Mouse (Mus musculus) skeletal muscle tissue, adult 2 months (tissue): ENCODE data around the gene M1ap.

Experiments
- DNase-seq: peaks from one replicate; pipeline ENCODE4 v3.0.0-alpha.2; 2012; ENCODE audit warnings: low read depth, low spot score

Gene M1ap

DNA sequence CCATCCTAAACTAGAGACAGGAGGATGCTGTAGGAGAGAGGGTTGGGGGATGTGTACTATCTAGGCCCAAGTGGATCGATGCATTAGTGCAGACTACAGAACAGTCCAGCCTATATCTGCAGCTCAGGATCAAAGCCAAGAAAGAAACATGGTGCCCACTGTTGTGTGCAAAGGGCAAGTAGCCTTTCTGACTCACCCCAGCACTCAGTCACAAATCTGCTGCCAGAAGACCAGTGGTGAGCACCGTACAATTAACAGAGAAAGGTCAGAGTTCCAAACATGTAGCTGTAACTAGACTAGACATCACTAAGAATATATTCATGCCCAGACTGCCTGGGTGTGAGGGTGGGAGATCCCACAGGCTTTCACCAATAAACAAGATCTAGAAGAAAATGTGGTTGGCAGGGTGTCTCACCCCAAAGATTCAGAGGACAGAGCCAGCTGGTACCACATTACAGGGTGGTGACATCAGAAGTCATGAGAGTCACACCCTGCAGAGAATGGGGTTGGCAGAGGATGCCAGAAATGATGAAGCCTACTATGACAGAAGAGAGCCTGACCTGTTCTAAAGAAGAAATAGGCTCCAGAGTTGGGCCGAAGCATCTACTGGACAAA is 12.0 kb upstream of the M1ap start:
- no peak for DNase-seq

DNA sequence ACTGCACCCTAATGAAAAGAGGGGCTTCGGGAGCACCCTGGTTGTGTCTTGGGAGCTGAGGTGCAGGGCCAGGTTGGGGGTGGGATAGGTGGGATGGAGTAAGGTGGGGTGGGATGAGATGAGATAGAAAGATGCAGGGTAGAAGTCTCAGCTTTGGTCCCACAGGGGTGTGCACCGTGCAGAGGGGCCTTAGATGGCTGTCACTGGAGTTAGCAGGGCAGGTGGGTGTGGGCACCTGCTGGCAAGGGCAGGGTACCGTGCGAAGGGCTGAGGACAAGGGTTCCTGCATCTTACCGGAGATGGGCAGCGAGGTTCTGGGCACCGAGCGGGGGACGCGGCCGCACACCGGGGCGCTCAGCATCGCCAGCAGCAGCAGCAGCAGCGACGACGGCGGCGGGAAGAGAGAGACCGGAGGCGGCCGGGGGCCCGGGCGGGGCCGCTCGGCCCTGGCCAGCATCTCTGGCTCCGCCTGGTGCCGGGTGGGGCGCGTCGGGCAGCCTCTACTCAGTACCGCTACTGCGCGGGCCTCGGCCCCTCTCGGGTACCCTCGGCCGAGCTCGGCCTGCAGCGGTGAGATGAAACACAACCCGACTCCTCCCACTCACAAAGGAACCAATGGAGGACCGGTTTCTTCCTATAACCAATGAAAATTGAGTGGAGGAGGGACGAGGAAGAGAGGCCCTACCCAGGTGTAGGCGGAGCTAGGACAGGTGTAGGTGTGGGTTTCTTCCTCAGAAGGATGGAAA is 7.4 kb upstream of the M1ap start, which contains the start of gene Sema4f:
Gene Sema4f (minus strand): TSS at position 603 of the 746 bp plus-strand sequence.
- no peak for DNase-seq

DNA sequence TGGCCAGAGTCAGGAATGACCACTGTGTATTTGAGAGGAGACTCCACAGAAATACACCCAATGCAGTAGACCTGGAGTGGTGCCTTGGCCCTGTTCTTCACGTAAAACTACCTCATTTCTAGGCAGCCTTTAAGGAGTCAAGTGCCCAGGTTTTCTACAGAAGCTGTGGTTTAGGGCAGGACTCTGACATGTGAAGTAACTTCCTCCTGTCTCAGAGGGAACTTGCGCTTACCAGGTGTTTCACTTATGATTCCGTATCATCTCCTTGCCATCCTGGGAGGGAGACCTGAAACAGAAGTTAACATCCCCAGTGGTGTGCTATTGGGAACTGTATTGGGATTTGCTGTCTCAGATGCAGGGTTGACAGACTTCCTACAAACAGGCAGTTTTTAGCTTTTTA is 5.9 kb upstream of the M1ap start:
- DNase-seq: no peak

DNA sequence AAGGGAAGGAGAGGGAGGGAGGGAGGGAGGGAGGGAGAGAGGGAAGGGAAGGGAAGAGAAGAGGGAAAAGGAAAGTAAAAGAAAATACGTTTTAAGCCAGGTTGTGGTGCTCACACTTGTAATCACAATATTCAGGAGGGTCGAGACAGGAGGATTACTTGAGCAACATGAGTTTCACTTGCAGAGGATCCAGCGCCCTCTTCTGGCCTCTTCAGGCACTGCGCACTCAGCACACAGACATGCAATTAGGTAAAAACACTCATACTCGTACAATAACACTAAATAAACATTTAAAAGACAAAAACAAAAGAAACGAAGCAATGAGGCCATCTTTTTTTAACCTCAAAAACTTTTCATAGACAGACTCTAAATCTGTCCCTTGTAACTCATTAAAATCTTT is 952 bp upstream of the M1ap start:
- no peak for DNase-seq

DNA sequence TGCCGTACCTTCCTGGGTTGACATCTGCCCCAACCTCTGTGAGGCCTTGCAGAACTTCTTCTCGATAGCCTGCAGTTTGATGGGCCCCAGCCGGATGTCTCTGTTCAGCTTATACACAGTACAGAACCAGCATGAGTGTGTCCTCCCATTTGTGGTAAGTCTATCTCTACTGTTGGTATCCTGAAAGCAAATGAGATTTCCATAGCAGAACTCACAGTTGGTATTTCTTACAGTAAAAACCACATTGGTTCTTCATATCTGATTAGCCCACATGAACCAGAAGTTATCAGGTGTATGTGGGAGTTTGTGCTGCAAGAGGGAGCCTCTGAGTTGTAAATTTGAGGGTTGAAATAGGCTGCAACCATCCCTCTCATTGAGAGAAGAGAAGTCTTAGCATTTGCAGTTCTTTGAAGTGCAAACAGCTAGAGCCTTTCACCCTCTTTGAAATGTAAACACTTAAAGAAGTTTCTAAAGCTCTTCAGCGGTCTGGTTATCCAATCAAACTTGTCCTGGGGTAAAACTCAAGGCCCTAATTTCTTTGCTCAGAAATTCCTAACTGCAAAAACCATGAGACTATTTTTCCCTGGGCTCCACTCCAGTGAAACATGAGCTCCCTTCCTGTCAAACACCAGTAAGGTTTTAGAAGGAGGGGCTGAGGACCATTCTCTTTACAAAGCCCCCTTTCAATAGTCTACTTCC is 10.0 kb downstream of the M1ap start:
- DNase-seq: no peak

DNA sequence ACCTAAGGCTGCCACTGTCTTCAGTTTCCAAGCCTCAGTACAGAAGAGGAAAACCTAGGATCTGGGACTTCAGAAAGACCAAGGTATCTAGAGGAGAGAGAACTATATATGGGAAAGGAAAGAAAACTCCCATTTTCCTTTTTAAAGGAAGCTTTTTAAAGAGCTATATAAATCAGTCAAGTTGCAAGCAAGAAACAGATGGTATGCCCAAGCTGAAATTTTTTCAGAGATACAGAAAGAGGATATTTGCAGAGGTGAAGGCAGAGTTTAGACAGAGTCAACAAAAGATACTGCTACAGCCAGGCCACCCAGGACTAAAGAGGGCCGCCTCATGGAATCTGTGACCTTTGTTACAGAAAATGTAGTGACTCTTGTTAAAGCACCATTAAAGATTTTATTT is 15.0 kb downstream of the M1ap start:
- DNase-seq: no peak

DNA sequence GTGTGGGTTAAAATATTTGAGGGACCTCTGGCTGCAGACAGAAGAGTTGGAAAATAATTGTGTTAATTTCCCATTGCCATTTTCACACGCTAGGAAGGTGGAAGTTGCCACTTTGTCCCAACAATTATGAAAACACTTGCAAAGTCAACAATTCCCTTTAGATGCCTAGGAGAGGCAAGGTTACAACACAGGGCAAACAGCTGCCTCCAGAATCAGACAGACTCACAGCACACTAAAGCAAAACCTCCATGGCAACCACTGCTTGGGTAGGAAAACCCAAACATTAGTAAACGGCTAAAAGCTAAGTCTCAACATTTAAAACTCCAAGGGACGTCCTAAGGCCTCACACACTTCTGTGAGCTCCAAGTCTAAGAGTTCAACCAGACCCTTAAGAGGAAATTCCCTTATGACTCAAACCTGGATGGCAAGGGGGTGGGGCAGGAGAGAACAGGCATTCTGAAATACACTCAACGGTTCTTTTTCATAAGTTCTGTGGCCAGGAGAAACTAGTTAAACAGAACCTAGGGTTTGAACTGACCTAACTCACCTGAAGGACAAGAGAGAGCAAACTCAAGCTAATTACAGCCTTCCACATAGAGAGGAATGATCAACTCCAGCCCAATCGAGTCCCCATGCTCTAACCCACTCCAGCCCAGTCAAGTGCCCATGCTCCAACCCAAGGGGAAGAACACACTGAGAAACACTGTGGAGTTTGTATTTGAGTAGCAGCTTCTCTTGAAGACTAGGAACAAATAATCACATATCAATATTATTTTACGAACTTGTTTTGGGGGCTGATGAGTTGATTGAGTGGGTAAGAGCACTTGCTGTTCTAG is 22.8 kb downstream of the M1ap start:
- DNase-seq: no peak

DNA sequence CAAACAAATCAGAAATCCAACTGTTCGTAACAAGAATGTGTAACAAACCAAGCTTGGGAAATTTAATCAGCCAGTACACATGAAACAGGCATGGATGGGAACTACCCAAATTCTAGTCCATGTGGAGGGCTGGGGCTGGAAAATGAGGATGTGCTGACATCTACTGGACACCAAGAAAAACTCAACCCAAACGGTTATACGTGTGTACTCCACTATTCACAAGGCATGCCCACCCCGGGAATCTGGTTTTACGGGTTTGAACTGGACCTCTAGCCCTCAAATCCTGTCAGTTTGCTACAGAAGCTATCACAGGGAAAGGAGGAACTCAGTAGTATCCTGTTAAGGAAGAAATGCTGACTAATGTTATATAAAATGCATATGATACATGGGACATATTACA is 24.3 kb downstream of the M1ap start:
- DNase-seq: peak; percentile 51

DNA sequence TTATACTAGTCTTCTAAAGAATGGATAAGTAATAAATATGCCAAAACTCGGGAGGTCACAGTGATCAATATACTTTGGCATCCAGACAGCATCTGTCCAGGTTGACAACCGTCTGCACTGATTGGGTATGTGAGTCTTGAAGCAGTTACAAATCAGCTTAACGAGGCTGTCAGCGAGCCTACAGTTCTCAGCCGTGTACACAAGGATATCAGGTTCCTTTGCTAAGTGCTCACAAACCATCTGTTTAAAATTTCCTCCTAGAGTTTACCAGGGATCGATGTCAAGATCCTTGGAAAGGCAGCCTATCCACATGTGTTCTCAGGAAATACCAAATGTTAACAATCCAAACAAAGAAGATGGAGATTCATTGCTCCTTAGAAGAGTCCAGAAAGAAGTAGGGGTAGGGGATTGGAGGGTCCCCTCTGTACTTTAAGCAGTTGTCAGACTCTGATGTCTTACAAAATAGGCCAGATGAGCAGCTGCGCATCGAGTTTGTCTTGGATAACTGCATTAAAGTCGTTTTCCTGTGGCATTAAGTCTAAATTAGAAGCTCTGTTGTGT is 40.8 kb downstream of the M1ap start:
- no peak for DNase-seq

DNA sequence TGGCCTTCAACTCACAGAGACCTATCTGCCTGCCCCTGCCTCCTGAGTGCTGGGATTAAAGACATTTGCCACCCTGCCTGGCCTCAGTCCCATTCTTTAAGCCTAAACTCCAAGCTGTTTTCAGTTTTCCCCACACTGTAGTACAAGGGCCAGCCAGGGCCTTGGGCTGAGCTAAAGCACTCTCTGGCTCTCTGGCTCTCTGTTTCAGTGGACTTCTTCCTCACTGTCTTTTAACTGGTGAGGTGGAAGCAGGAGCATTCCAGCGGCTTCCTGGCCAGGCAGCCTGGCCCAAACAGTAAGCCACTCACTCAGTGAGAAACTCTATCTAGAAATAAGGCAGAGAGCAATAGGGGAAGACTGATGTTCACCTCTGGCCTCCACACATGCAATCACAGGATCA is 47.0 kb downstream of the M1ap start:
- no peak for DNase-seq

DNA sequence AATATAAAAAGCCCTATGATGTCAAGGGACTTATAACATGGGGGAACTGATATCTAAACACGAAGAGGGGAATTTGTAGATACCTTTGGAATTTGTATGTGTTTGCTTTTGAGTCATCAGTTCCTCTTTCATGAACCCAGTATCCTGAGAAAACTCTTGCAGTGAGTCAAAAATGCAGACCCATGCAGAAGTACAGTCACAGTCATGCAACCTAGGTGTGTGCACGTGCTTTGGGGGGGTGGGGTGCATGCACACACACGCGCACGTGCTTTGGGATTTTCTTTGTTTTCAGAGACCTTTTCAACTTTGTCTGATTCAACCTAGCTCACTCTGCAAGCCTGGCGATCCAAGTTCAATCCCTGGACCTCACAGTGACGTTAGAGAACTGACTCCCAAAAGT is 47.7 kb downstream of the M1ap start:
- no peak for DNase-seq

DNA sequence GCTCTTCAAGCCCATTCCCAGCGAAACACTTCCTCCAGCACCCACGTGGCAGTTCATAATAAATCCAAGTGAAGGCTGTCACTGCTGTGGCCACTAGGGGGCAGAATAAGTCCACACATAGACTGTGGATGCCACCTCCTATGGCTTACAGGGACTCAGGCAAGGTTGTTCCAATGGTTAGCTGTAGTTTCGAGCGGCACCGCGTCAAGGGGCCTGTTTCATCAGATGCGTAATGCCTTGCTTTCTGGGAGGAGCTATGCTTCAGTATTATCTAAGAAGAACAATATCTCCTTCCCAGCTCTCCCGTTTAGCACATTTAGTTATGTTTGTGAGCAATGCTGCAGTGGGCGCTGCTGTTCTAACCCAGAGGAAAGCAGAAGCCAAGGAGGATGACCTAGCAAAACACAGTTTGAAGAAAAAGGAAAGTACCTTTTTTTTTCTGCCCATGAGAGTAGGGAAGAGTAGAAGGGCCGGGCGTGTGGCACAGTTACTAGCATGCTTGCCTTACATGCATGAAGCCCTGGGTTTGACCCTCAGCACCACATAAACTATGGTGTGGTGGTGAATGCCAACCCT is 50.1 kb downstream of the M1ap start:
- DNase-seq: peak; percentile 96

DNA sequence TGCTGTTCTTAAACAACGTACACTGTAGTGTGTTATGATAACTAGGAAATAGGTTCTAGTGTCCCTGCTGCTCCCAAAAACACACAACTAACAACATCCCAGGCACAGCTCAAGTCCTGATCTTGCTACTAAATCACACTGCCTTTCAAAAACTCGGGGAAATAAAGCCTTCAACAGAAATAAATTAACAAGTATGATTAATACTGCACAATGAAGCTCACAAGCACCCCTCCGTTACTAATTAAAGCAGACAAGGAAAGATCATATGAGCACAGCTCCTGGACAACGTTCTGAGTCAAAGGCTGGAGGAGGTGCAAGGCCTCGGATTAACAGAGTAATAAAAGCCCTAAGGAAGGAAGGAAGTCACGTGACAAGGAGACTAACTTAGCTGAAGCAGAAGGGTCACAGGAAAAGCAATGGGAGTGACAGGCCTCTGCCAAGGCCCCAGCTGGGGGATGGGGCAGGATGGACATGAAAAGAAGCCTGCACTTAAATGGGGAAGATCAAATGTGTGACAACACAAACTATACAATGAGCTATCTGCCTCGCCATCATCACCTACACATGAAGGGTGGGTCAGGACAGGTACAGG is 50.9 kb downstream of the M1ap start:
- peak; percentile 50 for DNase-seq

DNA sequence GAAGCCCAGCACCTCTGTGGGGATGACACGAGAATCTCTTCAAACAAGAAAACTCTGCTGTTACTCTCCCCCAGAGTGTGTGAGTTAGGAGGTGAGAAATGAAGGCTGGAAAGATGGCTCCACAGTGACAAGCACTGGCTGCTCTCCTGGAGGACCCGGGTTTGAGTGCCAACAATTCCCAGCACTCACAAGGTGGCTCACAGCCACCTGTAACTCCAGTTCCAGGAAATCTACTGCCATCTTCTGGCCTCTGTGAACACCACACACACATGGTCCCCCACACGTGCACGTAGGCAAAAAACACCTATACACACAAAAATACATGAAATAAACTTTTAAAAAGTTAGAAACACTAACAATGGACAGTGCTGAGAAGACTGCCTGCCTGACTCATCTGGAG is 51.6 kb downstream of the M1ap start:
- no peak for DNase-seq

DNA sequence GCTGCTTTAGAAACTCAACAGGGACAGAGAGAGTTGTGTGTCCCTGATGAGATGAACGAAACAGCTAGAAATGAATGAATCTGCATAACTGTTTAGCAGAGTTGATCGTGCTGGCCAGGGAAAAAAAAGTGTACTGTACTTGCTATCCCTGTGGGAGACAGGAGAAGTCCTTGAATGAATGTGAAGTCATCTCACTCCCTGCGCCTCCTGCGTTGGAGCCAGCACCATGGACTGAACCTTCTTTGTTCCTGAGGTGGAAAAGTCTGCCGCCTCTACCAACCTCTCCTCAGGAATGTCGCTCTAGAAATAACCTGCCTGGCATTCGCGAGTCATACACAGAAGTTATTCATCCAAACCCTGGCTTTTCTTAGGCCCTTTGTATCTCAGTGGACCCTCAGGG is 53.3 kb downstream of the M1ap start:
- DNase-seq: no peak

DNA sequence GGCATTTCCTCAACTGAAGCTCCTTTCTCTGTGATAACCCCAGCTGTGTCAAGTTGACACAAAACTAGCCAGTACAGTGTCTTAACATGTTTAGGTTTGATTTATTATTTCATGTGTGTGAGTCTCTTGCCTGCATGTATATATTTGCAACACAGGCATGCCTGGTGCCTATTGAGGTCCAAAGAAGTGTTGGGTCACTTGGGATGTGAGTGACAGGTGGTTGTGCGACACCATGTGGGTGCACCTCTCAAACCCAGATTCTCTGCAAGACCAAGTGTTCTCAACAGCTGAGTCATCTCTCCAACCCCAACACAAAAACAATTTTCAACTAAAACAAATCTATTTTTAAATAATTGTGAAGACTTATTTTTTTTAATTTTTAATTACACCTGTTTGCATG is 56.4 kb downstream of the M1ap start:
- DNase-seq: no peak

DNA sequence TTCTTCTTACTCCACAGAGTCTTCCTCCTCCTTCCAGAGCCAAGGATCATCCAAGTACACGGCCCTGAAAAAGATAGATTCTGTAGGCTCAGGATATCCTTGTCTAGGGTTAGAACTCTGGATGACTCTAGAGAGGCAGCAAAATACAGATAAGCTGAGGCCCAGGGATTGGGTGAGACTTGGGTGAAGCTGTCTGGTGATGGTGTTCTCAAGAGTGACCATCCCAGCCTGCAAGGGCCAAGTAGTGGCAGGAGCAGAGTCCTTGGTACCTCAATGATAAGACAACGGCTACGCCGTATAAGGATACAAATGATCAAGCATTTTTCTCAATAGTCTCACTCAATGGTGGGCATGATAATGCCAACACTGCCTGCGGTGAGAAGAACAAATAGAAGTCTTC is 57.1 kb downstream of the M1ap start:
- DNase-seq: no peak

DNA sequence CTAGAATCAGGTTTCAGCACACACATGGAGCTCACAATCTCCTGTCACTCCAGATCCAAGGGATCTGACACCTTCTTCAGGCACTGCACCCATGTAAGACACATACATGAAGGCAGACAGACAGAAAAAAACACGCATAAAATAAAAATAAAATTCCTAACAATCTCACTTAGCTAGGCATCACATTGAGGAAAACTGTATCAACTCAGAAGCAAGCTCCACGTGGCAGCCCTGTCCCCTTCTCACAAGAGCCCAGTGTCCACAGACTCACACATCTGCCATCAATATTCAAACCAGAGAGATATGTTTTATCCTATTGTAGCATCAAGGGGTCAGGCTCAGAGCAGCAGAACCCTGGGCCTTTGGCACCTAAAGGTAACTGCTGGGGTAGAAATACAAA is 57.6 kb downstream of the M1ap start:
- DNase-seq: no peak

DNA sequence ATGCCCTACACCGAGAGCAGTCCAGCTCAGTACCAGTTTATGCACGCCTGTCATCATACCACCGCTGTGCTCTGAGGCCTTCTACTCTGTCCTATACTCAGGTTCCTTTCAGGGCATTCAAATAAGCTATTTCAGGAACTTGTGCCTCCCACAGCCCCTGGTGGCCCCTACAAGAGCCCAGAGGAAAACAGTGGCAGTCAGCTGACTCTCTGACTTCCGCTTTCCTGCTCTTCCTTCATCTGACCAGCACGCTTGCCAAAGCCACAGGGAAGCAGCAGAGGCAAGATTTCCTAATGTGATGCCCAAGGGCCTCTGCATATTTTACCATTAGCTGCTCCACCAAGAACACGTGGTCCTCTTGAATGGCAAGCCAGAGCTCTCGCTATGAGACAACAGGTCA is 58.2 kb downstream of the M1ap start:
- peak; percentile 72 for DNase-seq

DNA sequence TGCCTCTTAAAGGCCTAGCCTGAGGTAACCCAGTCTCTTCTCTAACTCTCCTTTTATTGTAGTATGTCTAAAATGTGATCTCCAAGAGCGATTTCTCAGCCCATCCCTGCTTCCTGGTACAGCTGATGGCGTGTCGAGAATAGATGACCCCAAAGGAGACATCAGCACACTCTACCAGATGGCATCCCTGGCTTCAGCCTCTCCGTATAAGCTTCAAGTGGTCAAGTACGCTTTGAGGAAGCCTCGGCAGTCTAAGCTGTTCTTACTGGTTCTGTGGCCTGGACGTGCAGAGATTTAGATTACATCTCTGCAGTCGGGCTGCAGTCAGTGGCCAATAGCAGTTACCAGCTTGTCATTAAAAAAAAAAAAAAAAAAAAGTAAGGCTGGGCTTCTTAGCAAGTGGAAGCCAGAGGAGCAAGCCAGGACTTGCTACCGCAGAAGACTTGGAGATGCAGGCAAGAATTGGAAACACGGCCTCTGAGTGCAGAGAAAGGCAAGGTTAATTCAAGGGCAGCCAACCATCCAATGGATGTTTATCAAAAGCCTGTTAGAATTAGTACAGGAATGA is 58.8 kb downstream of the M1ap start:
- DNase-seq: no peak

DNA sequence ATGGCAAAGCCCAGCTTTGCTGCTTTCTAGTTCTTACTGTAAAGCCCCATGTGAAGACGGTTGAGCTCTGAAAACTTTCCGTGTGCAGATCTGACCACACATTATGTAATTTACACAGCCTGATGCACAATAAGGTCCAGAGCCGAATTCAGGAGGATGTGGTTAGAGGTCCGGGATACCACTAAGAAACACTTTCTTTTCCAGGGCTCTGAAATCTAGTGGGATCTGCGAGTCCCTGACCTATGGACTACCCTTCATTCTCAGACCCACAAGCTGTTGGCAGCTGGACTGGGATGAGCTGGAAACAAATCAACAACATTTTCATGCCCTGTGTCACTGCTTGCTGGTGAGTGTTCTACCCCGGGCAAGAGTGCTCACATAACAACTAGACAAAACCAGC is 59.4 kb downstream of the M1ap start:
- no peak for DNase-seq
